Mouse (Mus musculus) bone marrow macrophage, adult 2 months (primary cell): ENCODE data around the gene Spint2. TPM values are rescaled to one million over a fixed set of nuclear protein-coding genes. Genes with fewer than 3 reads are reported as not detected.
A peak's percentile ranks its signal among the peaks of the same experiment; 100 is the strongest.

Source experiments
- H3K27ac ChIP-seq: 2 replicates; pipeline ENCODE4 v1.5.1; 2012; ENCODE audit warnings: low read depth, low read length; ENCODE audit not compliant: insufficient read depth
- H3K4me1 ChIP-seq: 2 replicates; pipeline ENCODE4 v1.6.1; 2012; ENCODE audit warnings: low read length; ENCODE audit not compliant: control insufficient read depth, insufficient read depth
- H3K4me3 ChIP-seq: 2 replicates; pipeline ENCODE4 v1.5.1; 2012; ENCODE audit warnings: mild to moderate bottlenecking, low read length, moderate library complexity; ENCODE audit not compliant: insufficient read depth
- CTCF ChIP-seq: IDR thresholded peaks from 2 replicates; pipeline ENCODE4 v1.5.1; 2012; ENCODE audit warnings: low read depth, mild to moderate bottlenecking, low read length, moderate library complexity
- POLR2A ChIP-seq: IDR thresholded peaks from 2 replicates; pipeline ENCODE4 v1.6.1; 2012; ENCODE audit warnings: mild to moderate bottlenecking, low read depth, low read length, borderline replicate concordance
- polyA plus RNA-seq: library from polyadenylated mRNA; stranded (reverse); fragments of >200 nt; gene quantifications from 2 replicates; pipeline ENCODE4 v1.2.4, GENCODE M21; 2012; ENCODE audit not compliant: missing spikeins, insufficient read depth, insufficient read length

The Spint2 gene
- polyA plus RNA-seq, 1 experiment = 0.91 TPM

DNA sequence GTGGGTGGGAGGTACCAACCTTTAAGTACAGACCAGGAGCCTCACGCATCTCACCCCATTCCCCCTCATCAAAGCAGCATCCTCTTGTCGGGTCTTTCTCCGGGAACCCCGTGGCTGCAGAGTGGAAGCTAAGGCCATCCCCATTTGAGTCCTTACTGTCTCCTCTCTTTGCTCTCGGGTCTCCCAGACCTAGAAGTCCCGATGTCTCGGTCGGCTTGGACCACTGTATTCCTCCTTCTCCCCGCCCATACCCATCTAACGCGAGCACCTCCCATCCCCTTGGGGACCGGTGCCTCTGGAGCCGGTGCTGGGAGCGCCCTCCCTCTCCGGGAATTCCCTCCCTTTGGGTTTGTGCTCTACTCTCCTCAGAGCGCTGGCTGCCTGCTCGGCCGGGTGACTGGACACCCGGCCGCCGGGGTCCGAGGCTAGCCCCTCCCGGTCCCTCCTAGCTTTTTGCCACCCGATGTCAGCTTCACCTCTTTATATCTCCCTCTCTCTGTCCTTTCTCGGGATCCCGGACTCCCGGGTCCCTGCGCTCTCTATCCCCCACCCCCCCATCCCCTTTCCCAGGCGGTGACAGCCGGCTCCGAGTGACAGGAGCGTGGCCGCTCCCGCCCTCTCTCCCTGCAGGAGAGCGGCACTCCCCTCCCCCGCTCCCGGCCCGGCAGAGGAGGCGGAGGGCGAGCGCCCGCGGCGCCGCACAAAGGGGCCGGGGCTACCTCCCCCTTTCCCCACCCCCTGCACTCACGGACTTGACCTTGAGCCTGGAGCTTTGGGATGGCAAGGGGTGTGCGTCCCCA, 23.0 kb upstream of the Spint2 start:
- H3K4me1 ChIP-seq = peaks cover 8% of the 10 kb centered on the region; the same call in 1 of the 2 replicates
- peak overlapping the region; percentile 33 for H3K4me3 ChIP-seq
- H3K27ac ChIP-seq = no peak overlapping the region
- TF ChIP-seq CTCF = no peak
- no peak for TF ChIP-seq POLR2A

DNA sequence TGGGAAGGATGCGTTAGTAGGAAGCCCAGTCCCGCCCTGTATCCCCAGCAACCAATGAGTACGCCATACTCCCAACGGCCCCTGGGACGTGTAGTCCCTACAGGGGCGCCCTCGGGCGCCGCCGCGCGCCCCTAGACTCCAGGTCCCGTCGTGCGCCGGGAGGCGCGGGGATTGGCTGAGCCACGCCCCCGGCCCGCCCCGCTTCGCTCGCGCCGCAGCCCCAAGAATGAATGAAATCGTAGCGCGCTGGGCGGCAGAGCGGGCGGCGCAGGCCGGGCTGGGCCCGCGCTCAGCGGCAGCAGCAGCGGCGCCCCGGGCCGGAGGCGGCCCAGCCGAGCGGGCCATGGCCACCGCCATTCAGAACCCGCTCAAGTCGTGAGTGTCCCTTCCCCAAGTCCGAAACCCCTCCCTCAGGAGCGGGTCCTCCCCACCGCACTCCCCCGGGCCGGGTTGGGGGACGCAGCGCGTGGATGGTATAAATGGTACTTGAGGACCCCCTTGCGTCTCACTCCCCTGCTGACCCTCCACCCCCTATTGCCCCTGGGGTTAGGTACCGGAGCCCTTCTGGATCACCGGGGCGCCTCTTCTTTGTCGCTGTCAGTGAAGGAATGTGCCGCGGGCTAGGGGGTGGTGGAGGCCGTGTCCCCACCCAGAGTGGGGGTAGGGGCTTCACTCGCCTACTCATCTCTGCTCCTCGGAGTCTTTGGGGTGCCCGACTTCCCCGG, 22.2 kb upstream of the Spint2 start, which contains the start of gene Dpf1:
TSS of gene Dpf1 (plus strand) at position 214 of the 725 bp plus-strand sequence.
- Histone ChIP-seq H3K4me1 (peaks cover 8% of the 10 kb centered on the region; the same call in 1 of the 2 replicates), H3K27ac (no peak within 1 kb of the TSS), H3K4me3 (peak within 1 kb of the TSS; percentile 33)
- no peak for TF ChIP-seq CTCF

DNA sequence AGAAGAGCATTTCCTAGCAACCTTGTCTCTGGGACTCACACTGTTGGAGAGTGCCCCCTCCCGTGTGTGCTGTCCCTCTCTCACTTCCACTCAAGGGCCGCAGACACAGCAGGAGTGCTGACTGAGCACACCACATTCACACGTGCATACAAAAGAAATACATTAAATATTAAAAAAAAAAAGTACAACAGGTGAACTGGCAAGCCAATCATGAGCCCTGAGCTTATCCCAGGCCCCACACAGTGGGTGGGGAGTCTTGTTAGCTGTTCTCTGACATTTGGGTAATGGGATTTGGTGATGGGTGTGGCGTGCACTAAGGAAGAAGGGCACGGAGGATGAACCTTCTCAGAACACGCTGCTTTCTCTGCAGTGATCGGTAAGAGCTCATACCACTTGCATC, 20.9 kb upstream of the Spint2 start:
- no peak overlapping the region for H3K4me3 ChIP-seq
- TF ChIP-seq CTCF = no peak
- TF ChIP-seq POLR2A = no peak
- no peak overlapping the region for H3K27ac ChIP-seq
- peaks cover 3% of the 10 kb centered on the region; the same call in 1 of the 2 replicates for H3K4me1 ChIP-seq

DNA sequence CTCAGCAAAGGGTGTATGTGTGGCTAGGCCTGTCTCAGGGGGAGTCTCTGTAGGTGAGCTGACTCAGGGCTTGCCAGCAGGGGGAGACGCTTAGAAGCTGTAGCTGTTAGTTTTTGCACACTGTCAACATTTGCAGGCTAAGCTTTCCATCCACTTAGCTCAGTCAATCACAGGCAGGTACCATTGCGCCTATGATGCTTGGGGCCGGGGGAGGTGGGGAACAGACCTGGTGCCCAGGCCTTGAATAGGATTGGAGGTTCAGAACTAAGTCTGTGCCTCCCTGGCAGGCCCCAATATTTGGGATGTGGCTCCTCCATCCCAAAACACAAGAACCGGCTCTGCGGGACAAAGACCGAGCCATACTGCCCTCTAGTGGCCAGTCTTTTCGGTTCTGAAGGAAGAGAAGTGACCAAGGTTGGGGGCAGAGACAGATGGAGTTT, 19.4 kb upstream of the Spint2 start:
- TF ChIP-seq POLR2A = no peak
- TF ChIP-seq CTCF = peak; percentile 75
- H3K4me1 ChIP-seq = peaks cover 3% of the 10 kb centered on the region; the same call in 1 of the 2 replicates
- H3K4me3 ChIP-seq = no peak overlapping the region
- H3K27ac ChIP-seq = no peak overlapping the region

DNA sequence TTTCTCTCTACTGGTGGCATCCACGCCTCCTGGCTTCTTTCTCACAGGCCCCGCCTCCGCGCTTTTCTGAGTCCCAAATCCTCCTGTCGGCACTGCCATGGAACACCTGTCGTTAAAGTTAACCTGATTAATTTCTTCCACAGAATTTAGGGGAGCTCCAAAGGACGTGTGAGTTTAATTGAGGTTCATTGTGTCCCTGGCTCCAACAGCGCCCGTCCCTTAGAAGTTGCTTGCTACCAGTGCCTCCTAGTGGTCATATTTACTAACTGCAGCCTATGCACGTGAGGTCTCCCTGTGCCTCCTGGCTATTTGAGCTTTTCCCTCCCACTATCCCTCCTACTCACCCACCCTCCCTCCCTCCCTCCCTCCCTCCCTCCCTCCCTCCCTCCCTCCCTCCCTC, 15.3 kb upstream of the Spint2 start:
- Histone ChIP-seq H3K4me1 (no peaks in the 10 kb centered on the region), H3K27ac (no peak overlapping the region), H3K4me3 (no peak overlapping the region)
- no peak for TF ChIP-seq POLR2A
- peak; percentile 68 for TF ChIP-seq CTCF

- no peak overlapping the region for H3K4me3 ChIP-seq
- TF ChIP-seq POLR2A (no peak), CTCF (no peak)
- H3K4me1 ChIP-seq = no peaks in the 10 kb centered on the region
- no peak overlapping the region for H3K27ac ChIP-seq
These were observed 14.3 kb upstream of the Spint2 start for GRCm38 (mm10) chr7:29295861-29296647.

GRCm38 (mm10) chr7:29294111-29294761, 12.5 kb upstream of the Spint2 start:
- H3K4me1 ChIP-seq = no peaks in the 10 kb centered on the region
- H3K27ac ChIP-seq = no peak overlapping the region
- no peak overlapping the region for H3K4me3 ChIP-seq
- TF ChIP-seq POLR2A (no peak), CTCF (no peak)

DNA sequence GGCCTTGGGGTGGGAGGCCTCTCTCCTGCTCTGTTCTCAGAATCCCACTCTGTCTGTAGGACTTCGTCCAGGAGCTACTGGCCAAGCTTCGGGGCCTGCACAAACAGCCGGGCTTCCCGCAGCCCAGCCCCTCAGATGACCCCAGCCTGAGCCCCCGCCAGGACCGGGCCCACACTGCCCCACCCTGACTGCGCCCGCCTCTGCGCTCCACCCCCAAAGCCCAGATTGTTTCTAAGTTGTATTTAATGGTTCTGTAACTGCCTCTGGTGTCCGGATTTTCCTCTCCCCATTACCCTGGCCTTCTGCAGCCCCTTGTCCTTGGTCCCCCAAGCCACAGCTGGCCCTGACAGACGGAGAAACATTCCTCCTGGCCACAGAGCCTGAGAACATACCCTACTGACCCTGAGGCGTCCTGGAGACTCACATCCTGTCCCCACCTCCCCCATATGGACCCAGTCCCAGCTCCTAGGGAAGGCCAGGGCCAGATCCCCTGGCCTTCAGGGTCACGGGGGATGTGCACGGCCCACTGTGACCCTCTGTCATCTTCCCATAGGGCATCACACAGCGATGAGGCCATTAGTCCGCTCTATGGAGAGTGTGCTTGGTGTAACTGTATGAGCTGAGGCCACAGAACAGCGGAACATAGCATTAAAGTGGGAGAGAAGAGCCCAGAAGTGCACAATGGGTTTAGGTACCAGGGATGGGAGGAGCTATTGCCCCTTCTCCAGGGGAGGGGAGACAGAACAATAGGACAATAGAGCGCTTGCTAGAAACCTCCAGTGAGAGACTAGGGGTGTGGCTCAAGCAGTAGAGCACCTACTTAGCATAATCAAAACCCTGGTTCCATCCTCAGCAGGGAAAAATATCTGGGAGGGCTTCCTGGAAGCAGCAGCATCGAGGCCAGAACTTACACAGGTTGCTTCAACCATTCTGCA, 11.7 kb upstream of the Spint2 start:
- Histone ChIP-seq H3K27ac (no peak overlapping the region), H3K4me1 (no peaks in the 10 kb centered on the region), H3K4me3 (no peak overlapping the region)
- no peak for TF ChIP-seq POLR2A
- TF ChIP-seq CTCF = no peak
